Mouse (Mus musculus) limb, embryonic 13.5 days (tissue): ENCODE measurements around the gene Faim. TPM values are rescaled to one million over a fixed set of nuclear protein-coding genes. Genes with fewer than 3 reads are reported as not detected.

ENCODE experiments used
- ATAC-seq: fragments of 200-750 bp; cut with Nextera tagmentation; 2 replicates; pipeline ENCODE4 v1.8.0; 2017; ENCODE audit warnings: low read depth, moderate number of reproducible peaks, moderate TSS enrichment; ENCODE audit not compliant: low FRiP score
- H3K27ac ChIP-seq: fragments of 300-500 bp; sonication (generic); 2 replicates; pipeline ENCODE4 v1.5.1; 2015; ENCODE audit warnings: inconsistent platforms, mild to moderate bottlenecking, moderate library complexity
- H3K27me3 ChIP-seq: fragments of 300-500 bp; sonication (generic); 2 replicates; pipeline ENCODE4 v1.6.1; 2015; ENCODE audit warnings: mild to moderate bottlenecking, inconsistent platforms
- H3K36me3 ChIP-seq: fragments of 300-500 bp; sonication (generic); 2 replicates; pipeline ENCODE4 v1.6.1; 2015; ENCODE audit warnings: inconsistent platforms, mild to moderate bottlenecking, moderate library complexity
- H3K4me1 ChIP-seq: fragments of 300-500 bp; sonication (generic); 2 replicates; pipeline ENCODE4 v1.6.1; 2015; ENCODE audit warnings: inconsistent platforms
- H3K4me2 ChIP-seq: fragments of 300-500 bp; sonication (generic); replicated peaks from 2 replicates; pipeline ENCODE4 v1.6.1; 2015; ENCODE audit warnings: inconsistent platforms, mild to moderate bottlenecking, moderate library complexity
- H3K4me3 ChIP-seq: fragments of 300-500 bp; sonication (generic); 2 replicates; pipeline ENCODE4 v1.5.1; 2015; ENCODE audit warnings: moderate library complexity, mild to moderate bottlenecking, inconsistent platforms
- H3K9ac ChIP-seq: fragments of 300-500 bp; sonication (generic); 2 replicates; pipeline ENCODE4 v1.6.1; 2015; ENCODE audit warnings: mild to moderate bottlenecking, inconsistent platforms
- H3K9me3 ChIP-seq: fragments of 300-500 bp; sonication (generic); 2 replicates; pipeline ENCODE4 v1.6.1; 2016; ENCODE audit warnings: inconsistent platforms
- WGBS: fragments of 180-500 bp; shearing (Covaris S2); methylation state at CpG from one replicate; pipeline ENCODE4 v1.1.7; 2015; 5-methylcytosine and 5-hydroxymethylcytosine counted together
- polyA plus RNA-seq: library from polyadenylated mRNA; unstranded; fragments of >200 nt; fragmentation: Nextera tagmentation; extraction: Ambion mirVana; gene quantifications from 2 replicates; pipeline ENCODE4 v1.2.1, GENCODE M21; 2015

The Faim gene
- polyA plus RNA-seq, 1 experiment from 2014 or later, result 44.4 TPM

- Histone ChIP-seq H3K9me3 (no peaks in the 10 kb centered on the region), H3K4me2 (no peak overlapping the region), H3K4me3 (no peak overlapping the region), H3K27ac (no peak overlapping the region), H3K4me1 (no peaks in the 10 kb centered on the region), H3K36me3 (no peaks in the 10 kb centered on the region), H3K27me3 (no peaks in the 10 kb centered on the region), H3K9ac (no peak overlapping the region)
- ATAC-seq, result no peak
- WGBS, result 55% methylated on average over 5 of the region's 5 CpGs
These were observed 35.0 kb downstream of the Faim start for GRCm38 (mm10) chr9:99021166-99021565.

- no peak overlapping the region for H3K9ac ChIP-seq
- no peaks in the 10 kb centered on the region for H3K4me1 ChIP-seq
- H3K9me3 ChIP-seq, result no peaks in the 10 kb centered on the region
- no peak overlapping the region for H3K4me3 ChIP-seq
- H3K36me3 ChIP-seq, result no peaks in the 10 kb centered on the region
- no peak overlapping the region for H3K27ac ChIP-seq
- no peaks in the 10 kb centered on the region for H3K27me3 ChIP-seq
- H3K4me2 ChIP-seq, result no peak overlapping the region
- no peak for ATAC-seq
- 88% methylated on average over 4 of the region's 4 CpGs for WGBS
These were observed 35.6 kb downstream of the Faim start for GRCm38 (mm10) chr9:99021751-99022150.

GRCm38 (mm10) chr9:99032031-99032430 is 45.9 kb downstream of the Faim start:
- Histone ChIP-seq H3K27me3 (no peaks in the 10 kb centered on the region), H3K4me1 (no peaks in the 10 kb centered on the region), H3K4me2 (no peak overlapping the region), H3K36me3 (no peaks in the 10 kb centered on the region), H3K9me3 (0 out of 2 replicates have a peak, but pooled peaks cover 3% of the 10 kb centered on the region), H3K4me3 (no peak overlapping the region), H3K27ac (no peak overlapping the region), H3K9ac (no peak overlapping the region)
- ATAC-seq, result no peak
- WGBS, result 86% methylated on average over 8 of the region's 8 CpGs

GRCm38 (mm10) chr9:99034111-99034510 is 47.9 kb downstream of the Faim start:
- Histone ChIP-seq H3K9ac (no peak overlapping the region), H3K36me3 (no peaks in the 10 kb centered on the region), H3K4me3 (no peak overlapping the region), H3K27ac (no peak overlapping the region), H3K27me3 (no peaks in the 10 kb centered on the region), H3K4me1 (no peaks in the 10 kb centered on the region), H3K9me3 (0 out of 2 replicates have a peak, but pooled peaks cover 3% of the 10 kb centered on the region), H3K4me2 (no peak overlapping the region)
- WGBS, result 86% methylated on average over 8 of the region's 8 CpGs
- no peak for ATAC-seq

GRCm38 (mm10) chr9:99035575-99035974 is 49.4 kb downstream of the Faim start, which contains the start of gene Gm1123:
Gm1123 (minus strand) TSS chr9:99035715.
- H3K36me3 ChIP-seq, result 0 out of 2 replicates have a peak, but pooled peaks cover 6% of the 10 kb centered on the region
- no peak for ATAC-seq
- 87% methylated on average over 12 of the region's 12 CpGs for WGBS
- H3K4me3 ChIP-seq, result no peak within 1 kb of the TSS
- no peak within 1 kb of the TSS for H3K4me2 ChIP-seq
- H3K9ac ChIP-seq, result no peak within 1 kb of the TSS
- H3K27me3 ChIP-seq, result no peaks in the 10 kb centered on the region
- H3K27ac ChIP-seq, result no peak within 1 kb of the TSS
- H3K4me1 ChIP-seq, result no peaks in the 10 kb centered on the region
- H3K9me3 ChIP-seq, result no peaks in the 10 kb centered on the region

- Histone ChIP-seq H3K4me2 (no peak overlapping the region), H3K4me3 (no peak overlapping the region), H3K9ac (no peak overlapping the region), H3K4me1 (0 out of 2 replicates have a peak, but pooled peaks cover 3% of the 10 kb centered on the region), H3K27ac (no peak overlapping the region), H3K27me3 (peaks cover 8% of the 10 kb centered on the region; the same call in 1 of the 2 replicates), H3K36me3 (peaks cover 6% of the 10 kb centered on the region; the same call in 1 of the 2 replicates), H3K9me3 (no peaks in the 10 kb centered on the region)
- no peak for ATAC-seq
- WGBS, result 83% methylated on average over 9 of the region's 9 CpGs
These were observed 55.8 kb downstream of the Faim start for GRCm38 (mm10) chr9:99041994-99042393.

GRCm38 (mm10) chr9:99042641-99043040 is 56.5 kb downstream of the Faim start:
- no peak overlapping the region for H3K9ac ChIP-seq
- no peak overlapping the region for H3K4me2 ChIP-seq
- H3K36me3 ChIP-seq, result peaks cover 6% of the 10 kb centered on the region; the same call in 1 of the 2 replicates
- whole genome bisulfite sequencing, result 79% methylated on average over 4 of the region's 4 CpGs
- H3K4me3 ChIP-seq, result no peak overlapping the region
- ATAC-seq, result no peak
- H3K9me3 ChIP-seq, result no peaks in the 10 kb centered on the region
- H3K27ac ChIP-seq, result no peak overlapping the region
- H3K27me3 ChIP-seq, result peaks cover 8% of the 10 kb centered on the region; the same call in 1 of the 2 replicates
- 0 out of 2 replicates have a peak, but pooled peaks cover 3% of the 10 kb centered on the region for H3K4me1 ChIP-seq

GRCm38 (mm10) chr9:99044761-99045160 is 58.6 kb downstream of the Faim start:
- no peak overlapping the region for H3K9ac ChIP-seq
- WGBS, result 87% methylated on average over 8 of the region's 8 CpGs
- H3K27me3 ChIP-seq, result peaks cover 8% of the 10 kb centered on the region; the same call in 1 of the 2 replicates
- H3K4me3 ChIP-seq, result no peak overlapping the region
- H3K36me3 ChIP-seq, result peaks cover under 1% of the 10 kb centered on the region; the same call in 1 of the 2 replicates
- H3K27ac ChIP-seq, result no peak overlapping the region
- H3K9me3 ChIP-seq, result no peaks in the 10 kb centered on the region
- no peak overlapping the region for H3K4me2 ChIP-seq
- 0 out of 2 replicates have a peak, but pooled peaks cover 3% of the 10 kb centered on the region for H3K4me1 ChIP-seq
- ATAC-seq, result no peak

GRCm38 (mm10) chr9:99048724-99049250 is 62.6 kb downstream of the Faim start:
- H3K27ac ChIP-seq, result no peak overlapping the region
- no peak overlapping the region for H3K4me3 ChIP-seq
- H3K36me3 ChIP-seq, result no peaks in the 10 kb centered on the region; the same call in 1 of the 2 replicates
- WGBS, result 68% methylated on average over 1 of the region's 1 CpGs
- 0 out of 2 replicates have a peak, but pooled peaks cover 2% of the 10 kb centered on the region for H3K4me1 ChIP-seq
- H3K9ac ChIP-seq, result no peak overlapping the region
- no peaks in the 10 kb centered on the region for H3K9me3 ChIP-seq
- ATAC-seq, result no peak
- peaks cover 8% of the 10 kb centered on the region; the same call in 1 of the 2 replicates for H3K27me3 ChIP-seq
- no peak overlapping the region for H3K4me2 ChIP-seq

GRCm38 (mm10) chr9:99049760-99050159 is 63.6 kb downstream of the Faim start:
- no peak for ATAC-seq

More at GRCm38 (mm10) chr9:99049760-99050159, 63.6 kb downstream of the Faim start:
- Histone ChIP-seq H3K4me2 (no peak overlapping the region), H3K4me3 (no peak overlapping the region), H3K36me3 (no peaks in the 10 kb centered on the region; the same call in 1 of the 2 replicates), H3K9me3 (no peaks in the 10 kb centered on the region), H3K27me3 (peaks cover 4% of the 10 kb centered on the region; the same call in 1 of the 2 replicates), H3K27ac (no peak overlapping the region), H3K4me1 (no peaks in the 10 kb centered on the region), H3K9ac (no peak overlapping the region)
- WGBS, result 74% methylated on average over 6 of the region's 6 CpGs
